Mouse (Mus musculus) ES-Bruce4 (cell line): ENCODE results near the gene Bdkrb2.

Source experiments
- CTCF ChIP-seq: IDR thresholded peaks from one replicate; pipeline ENCODE4 v1.8.1; 2011; ENCODE audit warnings: low read depth, low read length
- EP300 ChIP-seq: IDR thresholded peaks from 2 replicates; pipeline ENCODE4 v1.6.1; 2011; ENCODE audit warnings: low read depth, low read length; ENCODE audit not compliant: insufficient read depth
- POLR2A ChIP-seq: IDR thresholded peaks from one replicate; pipeline ENCODE4 v1.8.1; 2011; ENCODE audit warnings: low read length; ENCODE audit not compliant: insufficient read depth

DNA sequence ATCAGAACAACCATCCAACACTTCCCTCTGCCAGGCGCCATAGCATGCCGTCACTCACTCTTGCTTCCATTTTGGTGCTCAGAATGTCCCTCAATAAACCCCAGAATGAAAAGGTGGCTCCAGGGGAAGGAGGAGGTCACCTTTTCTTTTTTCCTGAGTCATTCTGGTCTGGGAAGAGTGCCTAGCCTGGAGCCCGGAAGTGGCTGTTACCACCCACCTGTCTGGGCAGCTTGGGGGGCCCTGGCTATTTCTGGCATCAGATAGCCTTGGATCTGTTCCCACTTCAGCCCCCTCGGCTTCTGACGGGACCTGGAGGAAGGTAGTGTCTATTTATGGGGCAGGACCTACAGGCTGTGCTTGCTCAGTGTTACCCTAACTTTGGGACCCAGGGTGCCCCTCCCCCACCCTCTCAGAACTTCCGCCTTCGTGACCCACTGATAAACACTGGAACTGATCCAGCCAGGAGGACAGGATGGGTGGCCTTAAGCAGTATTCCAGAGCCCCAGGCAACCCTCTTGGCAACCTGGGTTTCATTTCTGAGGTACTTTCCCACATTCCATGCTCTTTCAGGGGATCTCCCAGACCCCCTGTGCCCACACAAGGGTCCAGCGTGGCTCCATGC, 8.8 kb upstream of the Bdkrb2 start:
- TF ChIP-seq POLR2A: no peak
- TF ChIP-seq CTCF: no peak
- TF ChIP-seq EP300: no peak
